Mouse (Mus musculus) olfactory bulb, adult 2 months (tissue): Measurements from ENCODE around the gene Tie1. TPM values are rescaled to one million over a fixed set of nuclear protein-coding genes. Genes with fewer than 3 reads are reported as not detected.

Source experiments
- H3K27ac ChIP-seq: fragments of 200-500 bp; 2 replicates; pipeline ENCODE4 v1.5.1; 2012; ENCODE audit warnings: low read depth, low read length; ENCODE audit not compliant: insufficient read depth
- H3K4me1 ChIP-seq: fragments of 200-500 bp; 2 replicates; pipeline ENCODE4 v1.6.1; 2012; ENCODE audit warnings: low read length; ENCODE audit not compliant: control insufficient read depth, insufficient read depth
- H3K4me3 ChIP-seq: fragments of 200-500 bp; 2 replicates; pipeline ENCODE4 v1.5.1; 2012; ENCODE audit warnings: mild to moderate bottlenecking, low read depth, low read length, moderate library complexity; ENCODE audit not compliant: insufficient read depth
- CTCF ChIP-seq: fragments of 200-500 bp; IDR thresholded peaks from 2 replicates; pipeline ENCODE4 v1.5.1; 2012; ENCODE audit warnings: low read depth, mild to moderate bottlenecking, low read length, moderate library complexity; ENCODE audit not compliant: insufficient read depth
- POLR2A ChIP-seq: fragments of 200-500 bp; IDR thresholded peaks from 2 replicates; pipeline ENCODE4 v1.6.1; 2012; ENCODE audit warnings: mild to moderate bottlenecking, low read depth, low read length, moderate library complexity; ENCODE audit not compliant: insufficient read depth
- WGBS: fragments of 180-500 bp; shearing (Covaris S2); methylation state at CpG from one replicate; pipeline ENCODE4 v1.1.7; 2018; 5-methylcytosine and 5-hydroxymethylcytosine counted together
- polyA plus RNA-seq: library from polyadenylated mRNA; stranded (reverse); fragments of >200 nt; gene quantifications from 2 replicates; pipeline ENCODE4 v1.2.4, GENCODE M21; 2012; ENCODE audit warnings: low replicate concordance; ENCODE audit not compliant: missing spikeins, insufficient read depth, insufficient read length

The Tie1 gene
- polyA plus RNA-seq, 1 experiment = not detected

DNA sequence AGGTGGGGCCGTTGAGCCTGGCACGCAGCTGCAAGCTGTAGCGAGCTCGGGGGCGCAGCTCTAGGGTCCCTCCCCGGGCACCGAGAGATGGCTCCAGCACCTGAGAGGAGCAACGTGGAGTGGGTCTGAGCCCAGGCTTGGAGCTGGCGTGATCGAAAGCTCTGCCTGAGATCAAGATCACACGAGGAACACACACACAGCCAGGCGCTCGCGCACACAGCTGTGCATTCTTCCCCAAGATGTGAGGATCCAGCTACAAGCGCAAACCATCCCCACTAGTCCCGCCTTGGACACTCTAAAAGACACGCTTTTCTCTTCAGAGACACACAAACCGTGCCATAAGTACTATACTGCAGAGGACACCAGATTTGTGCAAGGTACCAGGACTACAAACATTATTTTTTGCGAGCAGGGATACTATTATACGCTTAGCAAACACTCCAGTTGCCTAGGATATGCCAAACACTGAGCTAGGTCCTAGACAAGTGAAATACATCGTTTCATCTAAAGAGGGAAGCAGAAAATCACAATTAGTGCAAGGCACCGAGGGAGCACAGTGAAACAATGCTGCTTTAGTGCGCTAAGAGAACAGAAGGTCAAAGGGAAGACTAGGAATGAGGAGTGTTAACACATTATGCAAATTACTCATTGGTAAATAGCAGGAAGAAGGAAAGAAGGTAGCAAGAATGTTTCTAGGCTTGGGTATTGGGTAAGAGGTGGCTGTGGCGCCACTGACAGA is 43.3 kb downstream of the Tie1 start:
- WGBS = 18% methylated on average over 24 of the region's 24 CpGs
- H3K27ac ChIP-seq = no peak overlapping the region; the same call in 1 of the 2 replicates

DNA sequence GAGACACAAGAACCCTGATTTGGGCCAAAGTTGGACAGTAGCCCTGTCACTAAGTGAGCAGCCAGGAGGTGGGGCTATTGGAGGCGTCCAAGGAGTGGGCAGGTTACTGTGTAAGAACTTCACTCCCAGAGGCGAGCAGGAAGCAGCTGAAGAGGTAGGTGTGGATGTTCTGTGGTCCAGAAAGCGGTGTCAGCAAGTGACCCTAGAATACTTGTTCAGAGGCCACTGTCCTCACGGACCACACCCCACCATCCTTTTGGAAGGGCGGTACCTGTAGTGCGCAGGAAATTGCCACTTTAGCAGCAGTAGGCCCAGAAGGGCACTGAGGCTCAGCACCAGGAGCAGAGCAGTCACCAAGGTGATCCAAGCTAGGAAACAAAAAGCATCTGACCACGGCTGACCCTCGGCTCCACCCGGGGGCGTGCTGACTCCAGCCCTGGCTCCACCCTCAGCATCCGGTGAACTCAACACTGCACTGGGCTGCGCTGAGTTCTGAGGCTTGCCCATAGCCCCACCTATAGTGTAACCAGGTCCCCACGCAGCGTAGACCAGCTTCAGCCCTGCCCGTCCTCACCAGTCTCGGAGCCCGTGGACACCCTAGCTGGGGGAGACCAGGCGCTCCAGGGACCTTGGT is 44.0 kb downstream of the Tie1 start:
- Histone ChIP-seq H3K4me1 (peaks cover 15% of the 10 kb centered on the region), H3K4me3 (peak overlapping the region; percentile 38), H3K27ac (no peak overlapping the region; the same call in 1 of the 2 replicates)
- TF ChIP-seq POLR2A (no peak), CTCF (no peak)
- 17% methylated on average over 18 of the region's 18 CpGs for WGBS

More for the DNA sequence above, 43.3 kb downstream of the Tie1 start:
- no peak for TF ChIP-seq POLR2A
- TF ChIP-seq CTCF = no peak
- Histone ChIP-seq H3K4me1 (peaks cover 15% of the 10 kb centered on the region), H3K4me3 (peak overlapping the region; percentile 38)

DNA sequence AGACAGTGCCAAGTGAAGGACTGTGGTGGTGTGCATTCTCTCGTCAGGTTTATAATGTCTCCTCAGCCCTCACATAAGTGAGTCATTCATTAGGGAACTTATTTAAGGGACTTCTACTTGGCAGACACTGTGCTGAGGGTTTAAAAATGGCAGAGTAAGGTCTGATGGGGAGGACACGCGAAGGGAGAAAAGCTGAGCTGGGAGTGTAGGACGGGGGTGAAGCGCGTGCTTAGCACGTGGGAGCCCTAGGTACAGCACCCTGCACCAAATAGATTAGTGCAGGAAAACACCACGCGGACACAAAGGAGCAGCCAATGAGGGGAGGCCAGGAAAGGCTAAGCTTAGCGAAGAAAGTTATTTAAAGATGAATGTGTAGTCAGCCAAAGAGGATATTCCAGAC is 44.8 kb downstream of the Tie1 start:
- H3K4me3 ChIP-seq = no peak overlapping the region
- peaks cover 15% of the 10 kb centered on the region for H3K4me1 ChIP-seq
- TF ChIP-seq CTCF (no peak), POLR2A (no peak)
- WGBS = 50% methylated on average over 10 of the region's 10 CpGs
- no peak overlapping the region for H3K27ac ChIP-seq

DNA sequence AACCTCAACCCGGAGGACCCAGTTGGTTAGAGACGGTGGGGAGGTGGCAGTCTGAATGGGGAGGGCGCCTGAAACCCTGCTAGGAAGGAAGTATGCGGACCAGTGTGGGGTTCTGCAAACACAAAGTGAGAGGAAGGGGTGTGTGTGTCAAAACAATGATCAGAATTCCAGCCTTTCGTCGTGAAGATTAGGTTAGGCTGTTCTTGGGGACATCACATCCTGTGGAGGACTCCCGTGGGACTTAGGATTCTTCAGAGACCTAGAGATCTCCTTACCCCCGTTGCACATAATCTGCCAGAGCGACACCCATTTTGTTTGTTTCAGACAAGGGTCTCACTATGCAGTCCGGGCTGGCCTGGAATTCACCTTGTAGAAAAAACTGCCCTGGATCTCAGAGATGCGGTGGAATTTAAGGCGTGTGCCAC is 52.0 kb downstream of the Tie1 start:
- Histone ChIP-seq H3K4me1 (peaks cover 11% of the 10 kb centered on the region), H3K27ac (peak overlapping the region; percentile 46; the same call in 1 of the 2 replicates), H3K4me3 (peak overlapping the region; percentile 56)
- no peak for TF ChIP-seq CTCF
- TF ChIP-seq POLR2A = no peak
- 11% methylated on average over 12 of the region's 12 CpGs for WGBS

DNA sequence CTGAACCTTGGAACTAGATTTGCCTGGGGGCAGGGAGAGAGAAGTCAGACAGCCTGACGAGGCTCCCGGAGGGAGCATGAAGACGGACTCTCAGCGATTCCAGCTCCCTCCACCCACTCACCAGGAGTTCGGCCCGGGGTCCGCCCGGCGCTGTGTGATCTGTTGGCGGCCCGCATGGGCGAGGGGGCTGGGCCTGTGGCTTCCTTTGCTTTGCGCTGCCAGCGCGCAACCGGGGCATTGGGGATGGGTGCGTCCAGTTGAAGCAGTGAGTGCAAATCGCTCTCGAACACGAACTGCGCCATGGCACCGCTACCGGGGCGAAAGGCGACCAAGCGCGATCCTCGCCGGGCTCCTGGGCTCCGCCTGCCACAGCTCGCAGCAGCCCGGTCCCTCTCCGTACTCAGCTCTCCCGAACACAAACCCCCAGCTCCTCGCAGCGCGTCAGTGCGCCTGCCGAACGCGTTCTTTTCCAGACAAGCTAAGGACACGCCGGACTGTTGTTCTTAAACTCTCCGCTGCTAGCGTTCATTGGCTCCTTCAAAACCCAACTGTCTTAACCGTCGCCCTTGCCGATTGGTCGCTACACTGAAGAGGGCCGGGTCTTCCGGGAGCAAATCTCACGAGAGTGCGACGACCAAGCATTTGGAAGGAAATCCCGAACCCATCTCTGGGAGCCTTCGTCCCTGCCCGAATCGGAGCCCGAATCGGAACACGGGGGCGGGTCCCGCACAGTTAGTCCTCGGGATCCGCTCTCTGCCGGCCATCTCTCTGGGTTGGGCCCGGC is 52.8 kb downstream of the Tie1 start, which contains the start of gene Cdc20:
Cdc20 (minus strand) TSS at position 533 of the 784 bp plus-strand sequence.
- Histone ChIP-seq H3K27ac (peak within 1 kb of the TSS; percentile 46; the same call in 1 of the 2 replicates), H3K4me3 (peak within 1 kb of the TSS; percentile 56), H3K4me1 (peaks cover 11% of the 10 kb centered on the region)
- WGBS = under 1% methylated on average over 67 of the region's 67 CpGs
- peak; percentile 58 for TF ChIP-seq POLR2A
- no peak for TF ChIP-seq CTCF

DNA sequence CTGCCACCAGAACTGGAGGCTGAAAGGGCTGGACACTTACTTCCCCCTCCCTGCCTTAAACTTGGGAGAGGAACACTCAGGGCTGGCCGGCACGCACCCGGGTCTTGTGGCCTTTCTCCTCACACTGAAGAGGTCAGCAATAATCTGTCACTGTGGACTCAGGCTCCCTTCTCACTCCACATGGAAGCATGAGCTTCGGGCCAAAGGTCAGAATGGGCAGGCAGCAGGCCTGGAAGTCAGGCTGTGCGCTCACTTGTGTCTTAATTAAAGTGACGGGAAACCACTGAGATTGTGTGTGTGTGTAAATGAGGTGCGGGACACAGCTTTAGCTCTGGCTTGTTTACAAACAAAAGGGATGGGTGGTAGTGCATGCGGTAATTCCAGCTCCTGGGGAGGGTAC is 57.5 kb downstream of the Tie1 start:
- 76% methylated on average over 8 of the region's 8 CpGs for WGBS
- TF ChIP-seq CTCF = no peak
- peaks cover 20% of the 10 kb centered on the region for H3K4me1 ChIP-seq
- H3K4me3 ChIP-seq = no peak overlapping the region
- no peak overlapping the region for H3K27ac ChIP-seq

DNA sequence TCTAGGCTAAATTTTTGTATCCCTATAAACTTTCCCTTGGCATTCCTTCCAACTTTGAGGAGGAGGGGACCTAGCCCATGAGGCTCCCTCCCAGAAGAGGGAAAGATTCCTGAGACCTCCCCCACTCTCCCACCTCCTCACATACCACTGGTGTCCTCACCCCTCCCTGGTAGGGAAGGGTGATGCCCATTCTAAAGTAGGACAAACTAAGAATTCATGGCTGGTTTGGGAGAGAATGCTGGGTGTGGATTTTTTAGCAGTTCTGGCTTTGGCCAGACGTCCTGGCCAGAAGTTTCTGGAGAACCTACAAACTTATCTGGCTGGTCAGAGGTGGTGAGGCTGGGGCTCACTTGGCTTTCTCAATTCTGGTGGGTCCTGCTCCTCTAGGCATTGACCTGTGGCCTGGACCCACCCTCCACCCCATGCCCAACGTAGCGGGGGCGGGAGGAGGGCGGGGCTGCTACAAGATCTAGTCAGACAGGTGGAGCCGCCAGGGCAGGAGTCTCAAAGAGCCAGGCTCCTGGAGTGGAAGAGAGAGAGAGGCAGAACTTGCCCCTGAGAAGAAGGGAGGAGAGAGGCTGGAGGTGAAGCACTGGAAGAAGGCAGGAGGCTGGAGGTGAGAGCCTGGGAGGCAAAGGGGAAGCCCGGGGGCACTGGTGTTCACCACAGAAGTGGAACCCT is 60.5 kb downstream of the Tie1 start:
- Histone ChIP-seq H3K4me1 (peaks cover 13% of the 10 kb centered on the region; the same call in 1 of the 2 replicates), H3K4me3 (no peak overlapping the region), H3K27ac (no peak overlapping the region)
- WGBS = 70% methylated on average over 7 of the region's 7 CpGs
- TF ChIP-seq POLR2A (no peak), CTCF (no peak)

DNA sequence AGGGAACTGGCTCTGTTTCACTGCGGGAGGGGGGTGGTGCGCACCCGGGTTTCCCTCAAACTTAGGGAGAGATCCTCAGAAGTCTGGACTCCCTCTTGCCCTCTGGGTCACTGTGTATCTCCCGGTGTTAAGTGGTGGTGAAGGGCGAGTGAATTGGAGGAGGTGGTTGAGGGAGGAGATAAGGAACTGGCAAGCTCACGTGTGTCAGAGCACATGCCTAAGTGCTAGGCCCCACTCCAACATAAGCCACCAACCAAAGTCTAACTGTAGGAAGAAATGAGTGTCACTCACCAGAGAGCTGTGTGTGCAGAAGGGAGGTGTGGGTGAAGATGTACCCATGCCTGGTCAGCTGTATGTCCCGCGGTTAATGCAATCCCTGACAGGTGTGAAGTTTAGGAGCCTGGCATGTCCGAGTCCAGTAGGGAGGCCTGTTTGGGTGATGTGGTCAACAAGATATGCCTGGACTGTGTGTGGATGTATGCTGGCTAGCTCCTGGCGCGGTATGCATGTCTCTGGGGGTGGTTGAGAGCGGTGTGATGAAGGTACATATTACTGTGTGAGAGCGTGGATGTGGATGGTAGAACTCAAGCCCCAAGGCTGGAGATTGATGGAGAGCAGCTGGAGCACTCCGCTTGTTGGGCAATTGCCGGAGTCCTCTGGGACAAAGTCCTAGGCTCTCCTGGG is 61.2 kb downstream of the Tie1 start:
- TF ChIP-seq CTCF (no peak), POLR2A (no peak)
- Histone ChIP-seq H3K4me1 (peaks cover 13% of the 10 kb centered on the region; the same call in 1 of the 2 replicates), H3K4me3 (peak overlapping the region; percentile 52), H3K27ac (no peak overlapping the region)
- 52% methylated on average over 15 of the region's 15 CpGs for WGBS
